Mouse (Mus musculus): ENCODE results near the gene Glis3.

- no peak for TF ChIP-seq GATA1 (IDR thresholded peaks at IDR 0.05; ENCODE audit: borderline replicate concordance, low read length)
- TF ChIP-seq FLI1 (IDR thresholded peaks at IDR 0.05; ENCODE audit: low read length): no peak
Observed at GRCm38 (mm10) chr19:28594215-28594614, 85.7 kb downstream of the Glis3 start.
